Mouse (Mus musculus): ENCODE results near the gene Nsun7.
A peak's percentile ranks its signal among the peaks of the same experiment; 100 is the strongest.
"Not testable (repeated sequence)": the region's sequence is repeated elsewhere in the genome, so short reads cannot be mapped to it uniquely, and the experiment has no call there.

The Nsun7 gene

GRCm38 (mm10) chr5:66259756-66260448, at the start of gene Nsun7:
TSS of gene Nsun7 (plus strand) at chr5:66259897.
- peak; percentile 37 for DNase-seq

- no peak for DNase-seq
These were observed 45.2 kb upstream of the Nsun7 start for GRCm38 (mm10) chr5:66214395-66214935.

DNA sequence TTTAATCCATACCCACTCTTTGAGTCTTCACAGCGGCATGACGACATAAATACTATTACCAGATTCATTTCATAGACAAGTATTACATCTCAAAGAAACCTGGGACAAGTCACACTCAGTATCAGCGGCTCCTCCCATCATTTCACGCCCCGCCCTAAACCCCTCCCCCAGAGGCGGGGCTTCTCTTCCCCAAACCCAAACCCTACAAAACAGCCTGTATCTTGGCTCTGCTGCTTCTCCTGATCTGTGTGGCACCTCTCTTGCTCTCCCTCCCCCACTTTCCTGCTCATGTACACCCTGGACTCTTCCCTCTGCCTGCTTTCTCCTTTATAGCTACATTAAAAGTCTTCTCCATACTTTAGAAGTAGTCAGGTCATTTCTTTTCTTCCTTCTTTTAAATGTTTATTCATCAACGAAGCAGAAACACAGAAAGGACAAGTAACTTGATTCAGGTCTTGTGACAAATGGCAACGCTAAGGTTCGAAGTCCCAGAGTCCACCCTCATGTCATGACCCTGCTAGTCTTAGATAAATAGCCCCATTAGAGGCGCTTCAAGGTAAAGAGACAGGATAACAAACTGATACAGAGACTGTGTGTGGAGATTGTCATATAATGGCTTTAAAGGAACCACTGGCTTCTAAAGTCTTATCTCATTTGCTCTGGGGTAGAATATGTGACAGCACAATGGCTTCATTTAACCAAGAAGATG, 44.0 kb upstream of the Nsun7 start:
- no peak for DNase-seq

DNA sequence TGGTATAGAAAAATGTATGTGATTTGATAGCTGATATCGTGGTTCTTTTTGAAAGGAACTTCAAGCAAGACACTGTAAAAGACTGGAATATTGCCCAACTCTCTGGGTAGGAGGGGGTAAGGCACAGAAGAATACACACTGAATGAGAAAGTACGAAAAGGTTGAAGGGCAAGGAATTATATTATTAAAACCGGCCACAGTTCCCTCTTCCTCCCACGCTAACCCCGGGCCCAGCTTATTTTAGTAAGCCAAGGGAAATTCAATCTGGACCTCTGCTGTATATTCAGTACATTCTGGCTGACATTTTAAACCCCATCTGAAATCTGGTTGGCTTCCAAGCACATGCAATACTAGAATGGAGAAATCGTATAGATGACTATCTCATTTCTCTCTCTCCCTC, 40.0 kb upstream of the Nsun7 start:
- no peak for DNase-seq

DNA sequence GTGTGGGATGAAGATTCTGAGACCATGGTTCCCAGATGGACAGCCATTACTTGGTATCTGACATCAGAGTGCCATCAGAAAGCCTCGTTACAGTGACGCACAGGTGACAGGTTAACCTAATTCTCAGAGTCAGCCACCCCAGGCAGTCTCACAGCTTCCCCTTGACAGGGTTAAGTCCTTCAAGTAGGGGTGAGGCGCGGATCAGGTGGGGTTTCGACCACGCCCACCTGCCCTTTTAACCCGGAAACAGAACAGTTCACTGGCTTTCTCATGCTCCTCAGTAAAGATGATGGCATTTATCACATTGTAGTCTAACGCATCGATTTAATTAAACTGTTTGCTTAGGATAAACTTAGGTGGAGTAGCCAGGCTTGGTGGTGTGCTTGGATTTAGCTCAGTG, 39.1 kb upstream of the Nsun7 start:
- no peak for DNase-seq

DNA sequence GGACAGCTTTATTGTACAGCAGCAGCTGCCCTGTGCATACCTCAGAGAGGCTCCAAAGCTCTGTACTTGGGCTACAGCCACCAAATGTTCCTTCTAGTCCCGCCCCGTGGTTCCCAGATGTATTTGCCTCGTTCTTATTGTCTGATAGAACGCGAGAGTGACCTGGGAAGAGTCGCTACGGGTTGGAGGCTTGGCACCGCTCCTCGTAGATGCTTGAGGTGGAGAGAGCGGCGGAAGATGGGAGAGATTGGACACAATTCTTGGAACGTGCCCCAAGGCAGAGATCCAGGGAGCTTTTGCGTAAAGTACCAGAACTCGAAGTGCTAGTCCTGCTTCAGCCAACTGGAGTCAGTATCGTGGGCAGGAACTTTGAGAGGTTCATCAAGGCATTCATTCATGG, 36.8 kb upstream of the Nsun7 start:
- no peak for DNase-seq

DNA sequence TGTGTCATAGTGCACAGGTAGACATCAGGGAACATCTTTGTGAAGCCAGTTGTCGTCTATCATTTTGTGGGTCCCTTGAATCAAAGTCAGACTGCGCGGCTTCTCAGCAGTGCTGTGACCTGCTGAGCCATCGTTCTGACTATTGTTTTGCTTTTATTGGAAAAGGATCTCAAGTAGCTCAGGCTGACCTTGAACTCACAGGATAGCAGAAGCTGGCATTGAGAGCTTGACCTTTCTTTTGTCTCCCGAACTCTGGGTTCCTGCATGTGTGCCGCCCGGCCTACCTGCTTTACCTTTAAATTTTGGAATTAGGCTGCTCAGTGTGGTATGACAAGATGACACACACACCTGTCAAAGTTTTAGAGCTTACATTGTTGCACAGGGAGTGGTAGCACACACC, 33.2 kb upstream of the Nsun7 start:
- DNase-seq: no peak

DNA sequence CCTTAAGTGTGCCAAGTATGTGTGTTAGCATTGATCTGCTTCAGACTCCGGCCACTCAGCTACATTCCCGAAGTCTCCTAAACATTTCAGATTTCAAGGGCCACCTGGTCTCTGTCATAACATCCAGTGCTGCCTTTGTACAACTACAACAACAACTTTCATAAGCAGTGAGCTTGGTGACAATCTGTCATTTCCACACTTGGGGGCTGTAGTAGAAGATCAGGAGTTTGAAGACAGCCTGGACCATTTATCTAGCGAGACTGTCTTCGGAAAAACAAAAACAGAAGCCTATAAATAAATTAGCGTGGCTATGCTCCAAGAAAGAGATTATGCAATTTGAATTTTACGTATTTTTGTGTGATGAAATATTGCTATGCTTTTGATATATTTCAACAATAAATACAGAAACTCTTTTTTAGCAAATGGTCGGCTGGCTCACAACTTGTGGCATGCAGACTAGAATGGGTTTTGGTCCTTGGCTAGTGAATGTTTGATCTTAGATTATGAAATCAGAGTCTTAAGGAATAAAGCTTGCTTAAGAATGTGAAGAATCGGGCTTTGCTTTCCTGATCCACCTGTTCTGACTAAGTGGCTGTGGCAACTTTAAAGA, 27.9 kb upstream of the Nsun7 start:
- no peak for DNase-seq

DNA sequence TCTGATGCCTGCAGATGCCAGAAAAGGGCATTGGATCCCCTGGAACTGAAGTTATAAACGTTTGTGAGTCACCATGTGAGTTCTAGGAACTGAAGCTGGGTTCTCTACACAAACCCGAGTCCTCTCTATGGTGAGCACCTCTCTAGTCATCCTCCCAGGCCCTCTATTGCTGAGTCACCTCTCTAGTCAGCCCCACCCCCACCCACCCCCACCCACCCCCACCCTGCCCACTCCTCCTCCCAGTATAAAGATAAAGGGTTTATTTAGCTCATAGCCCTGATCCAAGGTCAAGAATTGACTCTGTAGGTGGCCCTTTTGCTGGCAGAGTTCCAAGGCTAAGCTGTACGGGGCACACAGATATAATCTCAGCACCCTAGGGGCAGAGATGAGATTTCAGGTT, 27.2 kb upstream of the Nsun7 start:
- DNase-seq: no peak

GRCm38 (mm10) chr5:66241894-66242293, 17.8 kb upstream of the Nsun7 start:
- no peak for DNase-seq

DNA sequence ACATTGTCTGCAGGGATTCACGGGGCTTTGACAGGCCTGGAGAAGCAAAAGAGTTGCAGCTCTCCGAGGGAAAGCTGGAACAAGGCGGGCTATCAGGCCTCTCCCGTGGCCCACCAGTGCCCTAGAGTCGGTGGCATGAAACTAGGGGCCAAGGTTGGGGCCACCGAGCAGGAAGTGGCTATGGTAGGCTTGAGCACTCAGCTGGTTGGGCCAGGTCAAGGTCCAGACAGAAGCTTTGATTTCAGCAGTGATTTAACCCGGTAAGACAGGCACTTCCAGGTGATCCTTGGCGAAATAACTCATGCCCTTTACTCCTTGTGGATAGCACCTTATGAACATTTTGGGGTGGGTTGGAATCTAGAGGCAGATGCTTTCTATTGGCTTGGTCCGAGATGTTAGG, 16.2 kb upstream of the Nsun7 start:
- DNase-seq: no peak

- DNase-seq: no peak
These were observed 15.5 kb upstream of the Nsun7 start for GRCm38 (mm10) chr5:66244043-66244660.

DNA sequence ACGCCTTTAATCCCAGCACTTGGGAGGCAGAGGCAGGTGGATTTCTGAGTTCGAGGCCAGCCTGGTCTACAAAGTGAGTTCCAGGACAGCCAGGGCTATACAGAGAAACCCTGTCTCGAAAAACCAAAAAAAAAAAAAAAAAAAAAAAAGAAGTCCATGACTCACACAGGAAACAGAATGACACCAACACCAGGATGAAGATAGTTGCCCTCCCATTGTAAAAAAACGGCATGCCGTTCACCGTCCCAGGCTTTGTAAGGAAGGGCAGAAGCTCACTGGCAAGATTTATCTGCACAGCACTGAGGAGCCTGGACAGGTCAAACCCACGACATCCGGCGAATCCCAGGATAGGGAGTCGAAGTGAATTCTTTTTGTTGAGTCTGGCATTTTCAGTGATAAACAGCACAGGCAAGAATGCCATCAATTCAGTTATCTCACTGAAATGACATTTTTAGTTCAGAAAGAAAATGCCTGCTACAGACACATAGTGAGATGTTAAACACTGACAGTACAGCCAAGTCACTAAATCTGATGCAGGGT, 13.7 kb upstream of the Nsun7 start:
- DNase-seq: no peak

DNA sequence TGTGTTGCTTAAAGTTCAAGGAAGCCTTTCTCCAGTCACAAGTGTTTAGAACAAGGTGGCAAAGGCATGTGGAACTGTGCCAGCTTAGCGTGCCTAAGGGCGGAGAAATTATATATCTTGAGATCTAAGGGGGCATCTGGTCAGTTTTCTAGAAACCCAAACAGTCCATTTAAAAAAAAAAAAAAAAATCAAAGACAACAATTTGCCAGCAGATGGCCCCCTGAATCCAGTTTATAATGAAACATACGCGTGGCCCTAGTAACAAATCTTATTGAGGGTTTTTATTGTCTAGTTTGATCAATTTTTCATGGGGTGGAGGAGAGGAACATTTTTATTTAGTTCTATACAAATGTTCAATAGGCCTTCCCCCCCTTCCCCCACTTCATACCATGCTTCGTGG, 6.5 kb upstream of the Nsun7 start:
- no peak for DNase-seq

DNA sequence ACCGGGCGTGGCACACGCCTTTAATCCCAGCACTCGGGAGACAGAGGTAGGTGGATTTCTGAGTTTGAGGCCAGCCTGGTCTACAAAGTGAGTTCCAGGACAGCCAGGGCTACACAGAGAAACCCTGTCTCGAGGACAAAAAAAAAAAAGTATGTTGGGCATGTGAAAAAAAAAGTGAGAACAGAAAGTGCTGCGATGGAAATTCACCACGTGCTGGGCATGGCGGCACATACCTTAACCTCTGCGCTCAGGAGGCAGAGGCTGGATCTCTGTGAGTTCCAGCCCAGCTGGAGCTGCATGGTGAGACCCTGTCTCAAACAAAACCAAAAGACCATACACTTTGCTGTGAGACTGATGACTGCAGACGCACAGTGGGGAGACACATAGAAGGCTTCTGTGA, 4.7 kb upstream of the Nsun7 start:
- DNase-seq: no peak

- DNase-seq: no peak
These were observed 697 bp upstream of the Nsun7 start for GRCm38 (mm10) chr5:66259000-66259399.

GRCm38 (mm10) chr5:66259431-66259755, 304 bp upstream of the Nsun7 start:
- not testable (repeated sequence) for DNase-seq

- no peak for DNase-seq
These were observed 2.8 kb downstream of the Nsun7 start for GRCm38 (mm10) chr5:66262475-66262874.

GRCm38 (mm10) chr5:66263398-66263797, 3.7 kb downstream of the Nsun7 start:
- peak; percentile 10 for DNase-seq

GRCm38 (mm10) chr5:66269616-66270015, 9.9 kb downstream of the Nsun7 start:
- DNase-seq: no peak

GRCm38 (mm10) chr5:66271141-66271540, 11.4 kb downstream of the Nsun7 start:
- no peak for DNase-seq

DNA sequence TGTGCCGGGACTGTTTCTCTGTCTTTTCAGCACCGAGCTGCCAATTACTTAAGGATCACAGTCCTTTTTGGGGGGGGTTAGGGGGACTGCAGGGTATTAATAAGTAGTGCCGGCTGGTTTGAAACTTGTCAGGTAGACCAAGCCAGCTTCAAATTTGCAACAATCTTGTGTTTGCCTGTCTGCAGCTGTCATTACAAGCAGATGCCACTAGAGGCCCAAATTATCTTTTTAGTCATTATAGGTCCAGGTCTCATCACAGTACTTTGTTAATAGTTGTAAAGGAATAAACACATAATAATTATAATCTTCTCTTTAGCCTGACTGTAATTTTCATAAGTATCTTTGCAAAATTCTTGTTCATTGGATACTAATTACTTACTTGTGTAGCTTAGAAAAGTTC, 14.7 kb downstream of the Nsun7 start:
- DNase-seq: no peak

GRCm38 (mm10) chr5:66279650-66280049, 20.0 kb downstream of the Nsun7 start:
- DNase-seq: no peak

Measured in cerebellum, adult 8-10 months (tissue).